Mouse (Mus musculus) megakaryocyte, adult 5-6 weeks (primary cell): Measurements from ENCODE around the gene Zp1. TPM values are rescaled to one million over a fixed set of nuclear protein-coding genes. Genes with fewer than 3 reads are reported as not detected.
A peak's percentile ranks its signal among the peaks of the same experiment; 100 is the strongest.

Source experiments
- ATAC-seq: 2 replicates; pipeline ENCODE4 v1.8.0; 2016; ENCODE audit warnings: mild to moderate bottlenecking, inconsistent platforms; ENCODE audit not compliant: poor library complexity, severe bottlenecking
- total RNA-seq, 2 experiments: library from RNA; stranded (forward) in 1 of 2; stranded (reverse) in 1 of 2; fragments of 153-499, 151-499 nt in 1 of 2; fragments of 221-1000, 200-1000 nt in 1 of 2; gene quantifications; 2 replicates each; pipeline versions ENCODE4 v1.2.3 to v1.2.4; 2015 to 2017

Gene Zp1
- total RNA-seq, 2 experiments from 2014 or later: not detected

DNA sequence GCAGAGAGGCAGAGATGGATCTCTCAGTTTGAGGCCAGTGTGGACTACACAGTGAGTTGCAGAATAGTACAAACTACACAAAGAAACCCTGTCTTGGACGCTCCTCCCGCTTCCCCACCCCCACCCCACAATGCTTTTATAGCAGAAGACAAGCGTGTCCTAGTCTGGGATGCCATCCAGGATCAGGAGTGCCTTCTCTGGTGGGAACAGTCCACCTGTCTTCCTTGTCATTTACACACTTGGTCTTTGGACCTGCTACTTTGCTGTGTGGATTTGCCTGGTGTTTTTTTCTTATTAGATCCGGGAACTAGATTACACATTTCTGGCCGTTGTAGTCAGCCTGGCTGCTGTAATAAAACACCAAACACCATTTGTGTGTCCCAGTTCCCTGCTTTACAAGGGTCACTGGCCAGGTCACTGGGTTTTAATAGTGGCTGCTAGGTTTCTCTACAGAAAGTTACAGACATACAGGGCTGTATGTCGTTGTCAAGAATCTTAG is 5.7 kb upstream of the Zp1 start:
- ATAC-seq: no peak

- no peak for ATAC-seq
These were observed 3.8 kb upstream of the Zp1 start for GRCm38 (mm10) chr19:10924220-10924619.

GRCm38 (mm10) chr19:10921058-10921457 is 626 bp upstream of the Zp1 start:
- no peak for ATAC-seq

GRCm38 (mm10) chr19:10918321-10918991 is 2.0 kb downstream of the Zp1 start:
- ATAC-seq: no peak

DNA sequence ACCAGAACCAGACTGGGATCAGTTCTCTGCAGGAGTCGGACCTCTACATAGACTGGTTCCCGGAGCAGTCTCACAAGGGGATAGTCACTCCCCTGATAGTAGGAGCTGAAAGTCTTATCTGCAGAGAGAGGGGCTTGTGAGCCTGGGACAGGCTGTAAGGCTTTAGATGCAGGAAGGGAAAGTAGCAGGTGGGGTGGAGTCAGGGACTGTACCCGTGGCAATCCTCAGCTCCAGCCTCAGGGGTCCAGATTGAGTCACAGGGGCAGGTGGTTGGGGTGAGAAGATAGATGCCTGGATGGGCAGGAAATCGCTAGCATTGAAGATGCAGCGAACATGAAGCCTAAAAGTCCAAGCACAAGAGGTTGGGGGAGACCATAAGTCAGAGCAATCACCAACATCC is 3.9 kb downstream of the Zp1 start:
- no peak for ATAC-seq

DNA sequence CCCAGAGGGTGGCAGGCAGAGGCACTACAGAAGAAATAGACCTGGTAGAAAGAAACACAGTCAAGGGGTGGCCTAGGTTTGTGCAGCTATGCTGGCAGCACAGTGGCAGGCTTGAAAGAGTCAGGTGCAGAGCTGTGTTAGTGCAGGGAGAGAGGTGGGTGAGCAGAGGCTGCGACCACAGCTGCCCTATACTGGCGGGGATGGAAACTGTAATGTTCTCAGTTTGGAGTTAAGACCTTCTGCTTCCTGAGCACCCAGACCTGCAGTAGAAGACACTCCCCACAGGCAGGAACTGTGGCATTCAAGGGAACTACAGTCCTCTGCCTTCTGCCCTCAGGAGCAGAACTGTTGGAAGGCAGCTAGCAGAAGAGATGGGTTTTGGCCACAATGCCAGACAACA is 5.6 kb downstream of the Zp1 start:
- ATAC-seq: peak; percentile 50

DNA sequence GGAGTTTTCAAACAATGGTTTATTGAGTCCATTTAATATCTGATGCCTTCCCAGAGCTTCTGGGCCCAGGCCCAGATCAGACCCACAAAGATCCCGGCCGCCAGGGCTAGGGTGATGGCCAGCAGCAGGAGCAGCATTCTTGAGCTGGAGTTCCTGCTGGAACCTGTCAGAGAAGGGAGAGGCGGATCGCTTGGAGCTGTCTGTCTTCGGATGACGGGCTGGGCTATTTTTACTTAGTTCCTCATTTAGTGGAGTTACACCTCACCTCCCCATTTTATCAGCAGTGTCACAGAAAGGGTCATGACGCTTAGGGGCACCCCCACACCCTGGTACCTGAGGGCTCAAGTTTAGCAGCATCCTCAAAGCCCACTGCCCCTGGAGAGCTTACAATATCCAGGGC is 6.1 kb downstream of the Zp1 start:
- ATAC-seq: peak; percentile 79

- ATAC-seq: no peak
These were observed 11.2 kb downstream of the Zp1 start for GRCm38 (mm10) chr19:10909087-10909721.

- ATAC-seq: peak; percentile 84
These were observed 12.5 kb downstream of the Zp1 start for GRCm38 (mm10) chr19:10907891-10908290.

- ATAC-seq: no peak
These were observed 14.8 kb downstream of the Zp1 start for GRCm38 (mm10) chr19:10905728-10906000.

DNA sequence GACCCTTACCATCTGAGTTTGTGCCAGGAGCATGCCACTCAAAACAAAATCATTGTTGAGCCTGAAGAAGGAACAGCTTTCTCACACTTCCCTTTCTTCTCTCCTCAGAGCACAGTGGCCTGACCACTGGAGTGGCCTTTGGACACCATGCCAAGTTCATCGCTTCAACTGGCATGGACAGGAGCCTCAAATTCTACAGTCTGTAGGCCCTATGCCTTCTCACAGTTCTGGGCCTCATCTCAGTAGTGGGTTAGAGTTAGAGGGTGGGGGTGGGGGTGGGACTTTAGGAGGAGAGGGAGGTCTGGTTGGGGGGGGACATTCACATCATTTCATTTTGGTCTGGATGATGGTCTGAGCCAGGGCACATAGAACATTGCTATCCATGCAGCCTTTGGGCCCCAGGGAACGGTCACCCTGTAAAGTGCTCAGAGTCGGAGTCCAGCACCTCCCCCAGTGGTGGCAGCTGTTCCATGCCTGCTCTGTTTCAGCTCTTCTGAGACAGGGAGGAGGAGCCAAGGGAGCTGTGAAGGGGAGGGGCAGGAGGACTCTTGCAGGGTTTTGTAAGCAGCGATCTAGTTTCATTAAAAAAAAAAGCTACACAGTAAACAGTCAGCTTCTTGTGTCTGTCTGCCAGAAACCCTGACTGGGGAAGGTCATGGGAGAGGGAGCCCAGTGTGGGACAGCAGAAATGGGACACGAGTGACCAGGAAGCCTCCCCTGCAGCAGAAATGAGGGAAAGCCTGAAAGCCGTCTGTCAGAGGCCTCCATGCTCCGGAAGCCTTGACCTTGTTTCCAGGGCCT is 15.3 kb downstream of the Zp1 start:
- ATAC-seq: no peak

GRCm38 (mm10) chr19:10904512-10904911 is 15.9 kb downstream of the Zp1 start:
- ATAC-seq: no peak

DNA sequence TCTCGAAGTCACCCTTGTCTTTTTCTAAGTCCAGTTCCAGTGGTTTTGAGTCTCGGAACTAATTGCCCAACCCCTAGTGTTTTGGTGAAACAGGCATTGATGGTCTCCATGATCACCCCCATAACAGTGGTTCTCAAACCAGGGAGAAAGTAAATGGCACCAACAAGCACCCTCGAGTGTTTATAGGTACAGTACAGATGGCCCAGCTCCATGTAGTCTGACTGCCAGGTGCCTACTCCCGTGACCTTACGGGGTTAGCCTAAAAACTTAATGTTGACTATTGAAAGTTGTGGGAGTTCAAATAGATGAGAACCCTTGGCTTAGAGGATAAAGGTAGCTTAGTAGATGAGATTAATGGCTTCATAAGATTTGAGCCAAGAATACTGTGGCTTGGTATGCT is 19.4 kb downstream of the Zp1 start:
- no peak for ATAC-seq

GRCm38 (mm10) chr19:10900315-10900714 is 20.1 kb downstream of the Zp1 start:
- ATAC-seq: no peak

- ATAC-seq: no peak
These were observed 22.9 kb downstream of the Zp1 start for GRCm38 (mm10) chr19:10897491-10897890.

- ATAC-seq: no peak
These were observed 23.6 kb downstream of the Zp1 start for GRCm38 (mm10) chr19:10896849-10897248.

GRCm38 (mm10) chr19:10895708-10896107 is 24.7 kb downstream of the Zp1 start:
- ATAC-seq: no peak

DNA sequence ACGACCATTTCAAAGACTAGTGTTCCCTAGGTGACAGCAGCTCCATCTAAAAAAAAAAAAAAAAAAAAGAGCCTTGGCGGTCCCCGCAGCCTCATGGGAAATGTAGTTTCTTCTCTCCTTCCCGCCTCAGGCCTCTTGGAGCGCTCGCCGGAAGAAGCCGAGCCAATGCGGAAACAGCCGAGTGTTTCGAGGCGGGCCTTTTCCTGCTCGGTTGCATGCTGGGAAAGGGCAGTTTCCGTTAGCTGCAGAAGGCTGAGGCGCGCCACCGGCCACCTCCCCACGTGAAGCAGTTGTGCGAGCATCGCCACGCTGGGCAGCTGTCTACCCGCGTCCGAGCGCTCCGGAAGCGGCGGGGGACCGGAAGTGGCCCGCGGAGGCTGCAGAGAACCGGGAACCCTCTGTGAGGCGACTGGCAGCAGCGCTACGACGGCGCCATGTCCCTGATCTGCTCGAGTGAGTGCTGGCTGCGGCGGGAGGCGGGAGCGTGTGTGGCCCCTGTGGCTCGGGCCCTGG is 25.4 kb downstream of the Zp1 start, which contains the start of gene Prpf19:
Gene Prpf19 (plus strand): TSS at position 216 of the 513 bp plus-strand sequence.
- peak; percentile 98 for ATAC-seq

DNA sequence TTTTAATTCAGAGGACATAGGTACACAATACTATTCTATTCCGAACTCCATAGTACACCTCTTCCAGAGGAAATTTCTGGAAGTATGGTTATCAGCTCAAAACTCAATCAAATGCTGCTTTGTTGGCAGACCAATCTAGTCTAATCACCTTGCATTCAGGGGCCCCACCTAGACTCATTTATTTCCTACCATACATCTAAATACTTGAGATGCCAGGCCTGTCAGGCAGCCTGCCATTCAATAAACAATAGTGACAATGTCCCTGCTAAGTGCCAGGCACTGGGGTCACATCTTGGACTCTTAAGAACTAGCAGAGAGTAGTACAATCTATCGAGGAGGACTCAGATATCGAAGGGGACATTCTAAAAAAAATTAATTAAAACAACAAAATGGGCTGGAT is 28.2 kb downstream of the Zp1 start:
- ATAC-seq: no peak

DNA sequence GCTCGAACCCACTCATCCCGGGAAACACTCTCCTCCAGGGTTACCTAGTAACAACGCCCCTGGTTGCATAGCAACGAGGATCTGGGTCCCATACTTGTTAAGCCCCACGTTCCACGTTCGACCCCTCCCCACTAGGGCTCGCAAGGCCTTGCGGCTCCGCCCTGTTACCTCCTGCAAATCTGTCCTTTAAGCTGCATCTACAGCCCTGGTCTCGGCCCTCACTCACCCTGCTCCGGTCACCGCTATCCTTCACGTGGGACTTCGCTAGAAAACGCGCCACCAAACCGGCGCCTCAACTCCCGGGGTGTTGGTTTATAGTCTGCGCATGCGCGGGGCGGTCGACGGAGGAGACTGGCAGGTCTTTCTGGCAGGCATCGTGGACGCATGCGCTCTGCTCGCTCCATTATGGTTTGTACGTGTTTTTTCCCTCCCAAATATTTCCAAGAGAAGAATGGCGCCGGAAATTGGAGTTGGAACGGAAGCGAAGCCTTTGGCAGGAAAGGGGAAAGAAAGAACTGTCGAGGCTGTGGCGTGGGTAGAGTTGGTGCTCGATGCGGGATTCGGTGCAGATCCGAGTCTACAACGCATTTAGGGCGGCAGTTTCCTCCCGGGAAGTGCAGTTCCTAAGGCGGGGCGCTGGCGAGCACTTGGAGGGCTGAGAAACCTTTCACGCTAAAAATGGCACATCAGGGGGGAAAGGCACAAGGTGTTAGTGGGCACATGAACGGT is 38.8 kb downstream of the Zp1 start, which contains the start of gene Tmem109:
Gene Tmem109 (minus strand): TSS at position 576 of the 729 bp plus-strand sequence.
- peak; percentile 68 for ATAC-seq

DNA sequence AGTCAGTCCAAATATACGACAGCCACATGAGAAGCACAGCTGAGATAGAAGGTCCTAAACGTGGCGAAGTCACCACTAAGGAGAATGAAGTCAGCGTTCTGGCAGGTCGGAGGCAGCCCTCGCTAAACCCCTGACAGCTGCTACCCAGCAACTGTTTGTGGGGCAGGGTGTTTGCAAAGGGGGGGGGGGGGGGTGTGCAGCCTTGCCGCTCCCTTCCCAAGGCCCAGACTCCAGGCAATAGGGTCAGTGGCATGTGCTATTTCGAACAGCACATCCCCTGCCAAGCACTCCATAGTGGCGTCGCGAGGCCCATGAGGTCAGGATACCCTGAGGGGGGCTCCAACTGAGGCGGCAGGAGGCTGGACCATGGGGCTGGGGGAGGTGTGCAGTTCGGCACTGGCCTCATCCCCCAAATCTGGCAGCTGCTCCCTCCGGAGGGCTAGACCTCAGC is 39.4 kb downstream of the Zp1 start:
- ATAC-seq: no peak
